Mouse (Mus musculus) hindbrain, embryonic 13.5 days (tissue): ENCODE results near the gene Ankrd13d. TPM values are rescaled to one million over a fixed set of nuclear protein-coding genes. Genes with fewer than 3 reads are reported as not detected.
A peak's percentile ranks its signal among the peaks of the same experiment; 100 is the strongest.

Experiments
- ATAC-seq: fragments of 200-750 bp; cut with Nextera tagmentation; 2 replicates; pipeline ENCODE4 v1.8.0; 2017; ENCODE audit warnings: moderate TSS enrichment; ENCODE audit not compliant: low FRiP score
- H3K27ac ChIP-seq: fragments of 300-500 bp; sonication (generic); 2 replicates; pipeline ENCODE4 v1.5.1; 2015; ENCODE audit warnings: inconsistent platforms, mild to moderate bottlenecking, moderate library complexity
- H3K27me3 ChIP-seq: fragments of 300-500 bp; sonication (generic); 2 replicates; pipeline ENCODE4 v1.6.1; 2015; ENCODE audit warnings: mild to moderate bottlenecking, inconsistent platforms
- H3K36me3 ChIP-seq: fragments of 300-500 bp; sonication (generic); 2 replicates; pipeline ENCODE4 v1.6.1; 2015; ENCODE audit warnings: mild to moderate bottlenecking, inconsistent platforms
- H3K4me1 ChIP-seq: fragments of 300-500 bp; sonication (generic); replicated peaks from 2 replicates; pipeline ENCODE4 v1.6.1; 2015; ENCODE audit warnings: inconsistent platforms
- H3K4me2 ChIP-seq: fragments of 300-500 bp; sonication (generic); 2 replicates; pipeline ENCODE4 v1.6.1; 2015; ENCODE audit warnings: inconsistent platforms, mild to moderate bottlenecking, moderate library complexity
- H3K4me3 ChIP-seq: fragments of 300-500 bp; sonication (generic); 2 replicates; pipeline ENCODE4 v1.5.1; 2015; ENCODE audit warnings: mild to moderate bottlenecking, inconsistent platforms
- H3K9ac ChIP-seq: fragments of 300-500 bp; sonication (generic); 2 replicates; pipeline ENCODE4 v1.6.1; 2015; ENCODE audit warnings: mild to moderate bottlenecking, inconsistent platforms
- H3K9me3 ChIP-seq: fragments of 300-500 bp; sonication (generic); 2 replicates; pipeline ENCODE4 v1.6.1; 2016; ENCODE audit warnings: inconsistent platforms
- WGBS: fragments of 180-500 bp; shearing (Covaris S2); methylation state at CpG from one replicate; pipeline ENCODE4 v1.1.7; 2015; 5-methylcytosine and 5-hydroxymethylcytosine counted together
- polyA plus RNA-seq: library from polyadenylated mRNA; unstranded; fragments of >200 nt; fragmentation: Nextera tagmentation; extraction: Ambion mirVana; gene quantifications from 2 replicates; pipeline ENCODE4 v1.2.1, GENCODE M21; 2015

Gene Ankrd13d
- polyA plus RNA-seq, 1 experiment from 2014 or later = 29.9 TPM

- H3K4me1 ChIP-seq = peaks cover 67% of the 10 kb centered on the region
- H3K9ac ChIP-seq = 0 out of 2 replicates have a peak overlapping the region, but pooled peaks have one; percentile 19
- H3K9me3 ChIP-seq = no peaks in the 10 kb centered on the region
- H3K4me3 ChIP-seq = no peak overlapping the region
- 0 out of 2 replicates have a peak overlapping the region, but pooled peaks have one; percentile 6 for H3K27ac ChIP-seq
- H3K27me3 ChIP-seq = no peaks in the 10 kb centered on the region
- H3K4me2 ChIP-seq = no peak overlapping the region
- H3K36me3 ChIP-seq = peaks cover 7% of the 10 kb centered on the region
- 48% methylated on average over 7 of the region's 7 CpGs for WGBS
- no peak for ATAC-seq
Measured at GRCm38 (mm10) chr19:4300271-4300704, 17.4 kb upstream of the Ankrd13d start.

GRCm38 (mm10) chr19:4299574-4300270 is 16.8 kb upstream of the Ankrd13d start:
- no peak for ATAC-seq
- Histone ChIP-seq H3K4me2 (no peak overlapping the region), H3K9me3 (no peaks in the 10 kb centered on the region), H3K4me3 (no peak overlapping the region), H3K9ac (0 out of 2 replicates have a peak overlapping the region, but pooled peaks have one; percentile 19), H3K27me3 (no peaks in the 10 kb centered on the region), H3K36me3 (peaks cover 11% of the 10 kb centered on the region), H3K4me1 (peaks cover 62% of the 10 kb centered on the region), H3K27ac (no peak overlapping the region)
- WGBS = 88% methylated on average over 6 of the region's 6 CpGs

- Histone ChIP-seq H3K9me3 (no peaks in the 10 kb centered on the region), H3K4me2 (no peak overlapping the region), H3K4me1 (peaks cover 61% of the 10 kb centered on the region), H3K27me3 (no peaks in the 10 kb centered on the region), H3K36me3 (peaks cover 17% of the 10 kb centered on the region), H3K9ac (no peak overlapping the region), H3K4me3 (no peak overlapping the region), H3K27ac (no peak overlapping the region)
- ATAC-seq = no peak
- 90% methylated on average over 7 of the region's 7 CpGs for WGBS
Measured at GRCm38 (mm10) chr19:4299126-4299525, 16.2 kb upstream of the Ankrd13d start.

GRCm38 (mm10) chr19:4298322-4299121 is 15.6 kb upstream of the Ankrd13d start:
- no peak overlapping the region for H3K4me2 ChIP-seq
- H3K27ac ChIP-seq = no peak overlapping the region
- H3K36me3 ChIP-seq = peaks cover 19% of the 10 kb centered on the region
- WGBS = 92% methylated on average over 17 of the region's 17 CpGs
- no peaks in the 10 kb centered on the region for H3K27me3 ChIP-seq
- no peak overlapping the region for H3K9ac ChIP-seq
- H3K4me3 ChIP-seq = no peak overlapping the region
- ATAC-seq = no peak
- H3K9me3 ChIP-seq = no peaks in the 10 kb centered on the region
- peaks cover 55% of the 10 kb centered on the region for H3K4me1 ChIP-seq

GRCm38 (mm10) chr19:4297851-4298250 is 14.9 kb upstream of the Ankrd13d start:
- no peak overlapping the region for H3K4me2 ChIP-seq
- WGBS = 90% methylated on average over 5 of the region's 5 CpGs
- ATAC-seq = no peak
- H3K27me3 ChIP-seq = no peaks in the 10 kb centered on the region
- peaks cover 48% of the 10 kb centered on the region for H3K4me1 ChIP-seq
- H3K9ac ChIP-seq = no peak overlapping the region
- peaks cover 23% of the 10 kb centered on the region for H3K36me3 ChIP-seq
- no peak overlapping the region for H3K4me3 ChIP-seq
- H3K9me3 ChIP-seq = no peaks in the 10 kb centered on the region
- H3K27ac ChIP-seq = no peak overlapping the region

GRCm38 (mm10) chr19:4296611-4297010 is 13.7 kb upstream of the Ankrd13d start:
- no peaks in the 10 kb centered on the region for H3K27me3 ChIP-seq
- H3K4me1 ChIP-seq = peaks cover 36% of the 10 kb centered on the region
- no peaks in the 10 kb centered on the region for H3K9me3 ChIP-seq
- H3K4me3 ChIP-seq = no peak overlapping the region
- peak overlapping the region; percentile 46; the same call in 1 of the 2 replicates for H3K9ac ChIP-seq
- no peak for ATAC-seq
- H3K27ac ChIP-seq = no peak overlapping the region
- no peak overlapping the region for H3K4me2 ChIP-seq
- 94% methylated on average over 2 of the region's 2 CpGs for WGBS
- H3K36me3 ChIP-seq = peaks cover 36% of the 10 kb centered on the region

GRCm38 (mm10) chr19:4295391-4295790 is 12.5 kb upstream of the Ankrd13d start:
- ATAC-seq = no peak
- Histone ChIP-seq H3K27ac (no peak overlapping the region), H3K36me3 (peaks cover 48% of the 10 kb centered on the region), H3K4me3 (no peak overlapping the region), H3K4me2 (no peak overlapping the region), H3K4me1 (peaks cover 31% of the 10 kb centered on the region), H3K9ac (no peak overlapping the region), H3K9me3 (no peaks in the 10 kb centered on the region), H3K27me3 (no peaks in the 10 kb centered on the region)
- 85% methylated on average over 4 of the region's 4 CpGs for WGBS

- Histone ChIP-seq H3K9me3 (no peaks in the 10 kb centered on the region), H3K9ac (no peak overlapping the region), H3K4me2 (no peak overlapping the region), H3K4me1 (peaks cover 26% of the 10 kb centered on the region), H3K4me3 (no peak overlapping the region), H3K36me3 (peaks cover 56% of the 10 kb centered on the region), H3K27ac (0 out of 2 replicates have a peak overlapping the region, but pooled peaks have one; percentile 18), H3K27me3 (no peaks in the 10 kb centered on the region)
- 71% methylated on average over 13 of the region's 14 CpGs for WGBS
- ATAC-seq = no peak
Measured at GRCm38 (mm10) chr19:4294381-4295097, 11.6 kb upstream of the Ankrd13d start.

GRCm38 (mm10) chr19:4291161-4291560 is 8.2 kb upstream of the Ankrd13d start:
- Histone ChIP-seq H3K9ac (no peak overlapping the region), H3K4me3 (no peak overlapping the region), H3K27me3 (no peaks in the 10 kb centered on the region), H3K27ac (no peak overlapping the region), H3K9me3 (no peaks in the 10 kb centered on the region), H3K4me1 (peaks cover 16% of the 10 kb centered on the region), H3K4me2 (no peak overlapping the region), H3K36me3 (peaks cover 87% of the 10 kb centered on the region)
- 90% methylated on average over 11 of the region's 11 CpGs for WGBS
- no peak for ATAC-seq

- Histone ChIP-seq H3K9me3 (no peaks in the 10 kb centered on the region), H3K27me3 (no peaks in the 10 kb centered on the region), H3K4me2 (no peak overlapping the region), H3K36me3 (peaks cover 91% of the 10 kb centered on the region), H3K27ac (no peak overlapping the region), H3K4me1 (peaks cover 16% of the 10 kb centered on the region), H3K9ac (no peak overlapping the region), H3K4me3 (no peak overlapping the region)
- no peak; the same call in 1 of the 2 replicates for ATAC-seq
- WGBS = 72% methylated on average over 15 of the region's 15 CpGs
Measured at GRCm38 (mm10) chr19:4290749-4291148, 7.8 kb upstream of the Ankrd13d start.

- H3K4me3 ChIP-seq = peak overlapping the region; percentile 63
- peak overlapping the region; percentile 52; the same call in 1 of the 2 replicates for H3K27ac ChIP-seq
- peaks cover 17% of the 10 kb centered on the region for H3K4me1 ChIP-seq
- H3K4me2 ChIP-seq = peak overlapping the region; percentile 66
- 0 out of 2 replicates have a peak, but pooled peaks cover 3% of the 10 kb centered on the region for H3K27me3 ChIP-seq
- 51% methylated on average over 7 of the region's 7 CpGs for WGBS
- no peaks in the 10 kb centered on the region for H3K9me3 ChIP-seq
- H3K9ac ChIP-seq = no peak overlapping the region
- no peak for ATAC-seq
- H3K36me3 ChIP-seq = peaks cover 54% of the 10 kb centered on the region
Measured at GRCm38 (mm10) chr19:4283653-4284052, 716 bp upstream of the Ankrd13d start.

GRCm38 (mm10) chr19:4280425-4280824 is 2.5 kb downstream of the Ankrd13d start:
- Histone ChIP-seq H3K4me1 (peaks cover 17% of the 10 kb centered on the region), H3K27me3 (0 out of 2 replicates have a peak, but pooled peaks cover 3% of the 10 kb centered on the region), H3K9me3 (no peaks in the 10 kb centered on the region; the same call in 1 of the 2 replicates), H3K4me3 (no peak overlapping the region), H3K9ac (no peak overlapping the region), H3K4me2 (no peak overlapping the region), H3K27ac (no peak overlapping the region), H3K36me3 (peaks cover 30% of the 10 kb centered on the region)
- WGBS = 94% methylated on average over 9 of the region's 9 CpGs
- no peak for ATAC-seq
